Mouse (Mus musculus) induced T-regulatory cell, adult 2 months (primary cell): ENCODE results near the gene Dennd5a.

Experiments used
- DNase-seq: peaks from one replicate; pipeline ENCODE4 v3.0.0-alpha.2; 2012; ENCODE audit warnings: low read depth

Gene Dennd5a

GRCm38 (mm10) chr7:109881561-109882099 lies 78.6 kb downstream of the Dennd5a start:
- DNase-seq = no peak

GRCm38 (mm10) chr7:109879158-109879557 lies 81.1 kb downstream of the Dennd5a start:
- no peak for DNase-seq

GRCm38 (mm10) chr7:109876085-109876484 lies 84.2 kb downstream of the Dennd5a start:
- no peak for DNase-seq

- no peak for DNase-seq
These were observed 84.7 kb downstream of the Dennd5a start for GRCm38 (mm10) chr7:109875598-109875997.

GRCm38 (mm10) chr7:109875033-109875432 lies 85.2 kb downstream of the Dennd5a start:
- DNase-seq = no peak

- no peak for DNase-seq
These were observed 87.1 kb downstream of the Dennd5a start for GRCm38 (mm10) chr7:109873170-109873569.

- no peak for DNase-seq
These were observed 89.0 kb downstream of the Dennd5a start for GRCm38 (mm10) chr7:109871232-109871631.

- no peak for DNase-seq
These were observed 91.8 kb downstream of the Dennd5a start for GRCm38 (mm10) chr7:109868498-109868897.

GRCm38 (mm10) chr7:109866643-109867042 lies 93.6 kb downstream of the Dennd5a start:
- no peak for DNase-seq

- DNase-seq = peak; percentile 3
These were observed 94.7 kb downstream of the Dennd5a start, which contains the start of gene Scube2 for GRCm38 (mm10) chr7:109865370-109866229. Scube2 (minus strand) TSS chr7:109865679.

- DNase-seq = no peak
These were observed 96.7 kb downstream of the Dennd5a start for GRCm38 (mm10) chr7:109863561-109863960.

- no peak for DNase-seq
These were observed 100.1 kb downstream of the Dennd5a start for GRCm38 (mm10) chr7:109860162-109860561.

GRCm38 (mm10) chr7:109859354-109859753 lies 100.9 kb downstream of the Dennd5a start:
- no peak for DNase-seq

GRCm38 (mm10) chr7:109852752-109853212 lies 107.5 kb downstream of the Dennd5a start:
- no peak for DNase-seq

- no peak for DNase-seq
These were observed 108.3 kb downstream of the Dennd5a start for GRCm38 (mm10) chr7:109852017-109852416.

- no peak for DNase-seq
These were observed 109.7 kb downstream of the Dennd5a start for GRCm38 (mm10) chr7:109850531-109850930.

GRCm38 (mm10) chr7:109849750-109850434 lies 110.4 kb downstream of the Dennd5a start:
- DNase-seq = no peak

- DNase-seq = no peak
These were observed 111.2 kb downstream of the Dennd5a start for GRCm38 (mm10) chr7:109848867-109849733.

- no peak for DNase-seq
These were observed 116.2 kb downstream of the Dennd5a start for GRCm38 (mm10) chr7:109844100-109844499.
